Mouse (Mus musculus) naive thymus-derived CD4-positive, alpha-beta T cell, adult 2 months (primary cell): ENCODE measurements around the gene Uqcc2.

Experiments
- DNase-seq: peaks from one replicate; pipeline ENCODE4 v3.0.0-alpha.2; 2011; ENCODE audit warnings: low read depth

Uqcc2 gene

DNA sequence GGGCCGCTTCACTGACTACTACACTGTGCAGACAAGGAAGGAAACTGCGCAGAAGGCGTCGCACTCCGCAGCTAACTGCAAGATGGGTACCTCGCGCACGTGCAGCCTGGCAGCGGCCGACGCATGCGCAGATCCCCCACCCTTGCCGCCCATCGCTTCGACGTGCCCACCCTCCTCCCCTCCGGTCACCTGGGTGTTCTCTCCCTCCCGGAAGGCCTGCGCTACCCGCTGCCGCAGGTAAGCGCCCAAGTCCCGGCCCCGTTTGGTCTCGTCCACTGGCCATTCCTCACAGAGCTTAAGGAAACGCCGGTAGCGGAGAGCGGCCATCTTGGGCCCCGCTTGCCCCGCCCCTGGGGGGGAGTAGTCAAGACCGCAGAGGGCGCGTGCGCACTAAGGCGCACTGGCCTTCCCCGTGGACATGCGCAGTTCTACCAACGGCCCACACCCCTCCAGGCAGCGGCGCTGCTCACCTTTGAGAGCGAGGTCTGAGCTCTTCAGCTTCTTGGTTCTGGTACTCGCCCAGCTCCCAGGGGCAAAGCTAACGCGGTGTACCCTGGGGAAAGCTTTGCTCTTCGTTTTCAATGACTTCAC, at the start of gene Uqcc2:
Gene Uqcc2, minus strand, starts transcription at position 366 of the 591 bp plus-strand sequence.
- peak; percentile 100 for DNase-seq

DNA sequence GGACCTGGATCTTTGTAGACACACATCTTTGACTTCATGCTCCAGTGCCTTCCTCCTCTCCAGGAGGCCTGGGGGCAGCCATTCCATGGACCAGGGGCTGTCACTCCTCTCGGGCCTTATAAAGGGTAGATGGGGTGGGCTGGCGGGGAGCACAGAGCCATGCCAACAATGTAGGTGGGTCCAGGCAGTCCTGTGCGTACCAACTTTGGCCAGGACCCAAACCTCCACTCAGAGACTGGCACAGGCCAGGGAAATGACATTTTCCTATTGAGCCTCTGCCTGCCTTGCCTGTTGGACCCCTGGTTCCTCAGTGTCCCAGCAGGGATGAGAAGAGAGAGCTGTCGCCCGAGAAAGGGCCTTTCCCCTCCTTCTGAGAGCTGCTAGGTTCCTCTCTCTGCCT, 48.7 kb upstream of the Uqcc2 start:
- no peak for DNase-seq

DNA sequence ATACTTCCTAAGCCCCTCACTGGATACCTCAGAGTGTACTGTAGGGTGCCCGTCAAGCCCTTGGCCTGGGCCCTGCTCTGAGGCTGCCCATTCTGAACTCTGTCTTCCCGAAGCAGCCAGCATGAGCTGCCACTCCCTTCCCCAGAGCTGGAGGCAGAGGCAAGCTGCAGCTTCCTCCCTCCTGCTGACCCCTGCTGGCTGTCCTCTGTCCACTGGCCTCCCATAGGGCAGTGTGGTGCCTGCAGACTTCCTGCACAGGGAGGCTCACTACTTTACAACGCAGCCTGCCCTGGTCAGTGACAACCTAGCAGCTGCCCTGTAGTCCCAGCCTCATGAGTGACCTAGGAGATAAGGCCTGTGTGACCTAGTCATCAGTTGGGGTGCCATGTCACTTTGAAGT, 48.0 kb upstream of the Uqcc2 start:
- no peak for DNase-seq

DNA sequence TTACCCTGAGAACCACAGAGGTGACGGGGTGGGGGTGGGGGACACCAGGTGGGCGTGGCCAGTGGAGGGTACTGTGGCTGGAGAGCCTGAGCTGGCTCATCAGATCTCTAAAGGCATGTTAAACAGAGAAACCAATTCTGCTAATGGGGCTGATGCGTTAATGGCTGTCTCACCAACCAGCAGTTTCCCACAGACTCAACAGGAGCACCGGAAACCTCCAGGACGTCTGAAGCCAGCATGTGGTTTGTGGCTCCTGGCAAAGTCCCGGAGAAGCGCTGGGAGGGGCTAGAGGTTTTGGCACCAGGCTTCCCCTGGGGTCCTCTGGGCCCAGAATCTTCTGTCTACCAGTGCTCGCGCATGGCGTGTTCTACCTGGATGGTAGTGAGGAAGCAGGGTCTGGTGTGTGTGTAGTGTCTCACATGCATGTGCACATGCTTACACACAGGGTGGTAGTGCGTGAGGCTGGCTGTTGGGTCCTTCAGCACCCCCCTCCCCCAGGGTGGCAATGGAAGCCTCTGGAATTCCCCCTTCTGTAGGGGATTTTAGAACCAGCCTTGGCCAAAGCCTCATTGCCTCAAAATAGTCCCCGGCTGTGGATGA, 46.1 kb upstream of the Uqcc2 start:
- no peak for DNase-seq

DNA sequence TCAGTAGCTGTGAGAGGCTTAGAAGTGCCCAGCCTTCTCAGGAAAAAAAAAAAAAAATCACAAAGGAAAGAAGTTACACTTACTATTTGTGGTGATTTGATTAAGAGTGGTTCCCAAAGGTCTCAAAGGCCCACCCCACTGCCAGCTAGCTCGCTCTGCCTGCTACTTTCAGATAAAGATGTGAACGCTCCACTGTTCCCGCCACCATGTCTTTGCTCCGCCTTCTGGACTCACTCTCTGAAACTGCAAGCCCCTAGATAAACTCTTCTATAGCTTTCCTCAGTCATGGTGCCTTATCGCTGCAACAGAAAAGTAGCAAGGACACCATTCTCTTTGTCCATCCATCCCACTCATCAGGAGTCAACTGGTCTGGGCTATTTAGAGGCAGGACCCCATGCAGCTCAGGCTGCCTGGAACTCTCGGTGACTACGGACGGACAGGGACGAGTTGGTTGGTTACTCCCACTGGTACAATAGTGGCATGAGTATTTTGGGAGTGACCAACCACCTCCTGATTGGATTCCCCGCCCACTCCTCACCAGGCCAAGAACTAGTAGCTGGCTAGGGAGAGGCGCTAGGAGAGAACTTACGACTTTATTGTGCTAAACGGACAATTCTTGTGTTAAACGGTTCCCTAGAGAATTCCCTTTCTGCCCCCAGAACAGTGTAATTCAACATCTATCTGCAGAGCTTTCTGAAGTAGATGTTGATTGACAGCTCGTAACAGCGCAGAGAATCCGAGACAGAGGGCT, 44.9 kb upstream of the Uqcc2 start:
- no peak for DNase-seq

DNA sequence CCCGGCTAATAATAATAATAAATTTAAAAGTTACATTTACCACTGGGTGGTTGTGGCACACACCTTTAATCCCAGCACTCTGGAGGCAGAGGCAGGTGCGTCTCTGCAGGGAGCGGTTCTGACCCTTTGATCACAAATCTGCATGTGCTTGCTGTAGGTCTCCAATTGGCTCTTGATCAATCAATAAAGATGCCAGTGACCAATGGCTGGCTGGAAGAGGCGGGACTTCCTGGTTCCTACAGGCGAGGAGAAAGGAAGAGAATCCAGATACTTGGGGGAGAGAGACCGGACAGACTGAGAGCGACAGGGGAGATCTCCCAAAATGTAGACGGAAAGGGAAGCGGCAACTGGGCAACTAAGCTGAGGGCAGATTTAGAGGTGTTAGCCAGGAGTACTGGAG, 44.3 kb upstream of the Uqcc2 start:
- DNase-seq: no peak

DNA sequence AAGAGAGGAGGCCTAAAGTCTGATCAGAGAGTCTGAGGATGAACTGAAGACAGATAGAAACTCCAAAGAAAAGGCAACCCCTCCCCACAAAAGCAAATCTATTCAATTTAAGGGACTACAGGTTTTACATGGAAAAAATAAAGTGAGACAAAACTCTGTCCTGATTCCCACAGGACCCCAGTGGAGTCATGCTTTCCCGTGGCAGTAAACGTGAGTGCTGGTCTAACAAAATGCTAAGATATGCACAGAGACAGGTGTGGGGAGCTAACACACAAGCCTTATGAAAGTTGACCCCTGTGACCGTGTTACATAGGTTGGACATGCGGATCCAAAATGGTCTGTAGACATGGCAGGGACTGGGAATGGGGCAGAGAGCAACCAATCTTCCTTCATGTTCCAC, 43.0 kb upstream of the Uqcc2 start:
- no peak for DNase-seq

DNA sequence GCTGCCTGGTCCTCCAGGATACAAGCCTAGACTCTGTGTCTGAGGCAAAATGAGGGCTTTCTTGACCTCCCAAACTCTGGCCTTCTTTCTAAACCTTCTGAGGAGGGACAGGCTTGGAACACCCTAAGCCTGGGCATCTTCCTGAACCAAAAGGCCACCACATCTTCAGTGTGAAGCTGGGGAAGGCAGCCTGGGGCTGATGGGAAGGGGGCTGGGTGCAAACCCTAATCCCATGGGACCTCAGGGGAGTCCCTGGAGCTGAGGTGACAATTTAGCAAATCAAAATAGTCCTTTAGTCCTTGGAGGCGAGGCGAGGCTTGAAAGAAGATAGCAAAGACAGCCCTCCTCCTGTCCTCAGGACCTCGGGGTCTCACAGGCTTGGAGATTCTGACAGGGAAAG, 42.6 kb upstream of the Uqcc2 start:
- no peak for DNase-seq

DNA sequence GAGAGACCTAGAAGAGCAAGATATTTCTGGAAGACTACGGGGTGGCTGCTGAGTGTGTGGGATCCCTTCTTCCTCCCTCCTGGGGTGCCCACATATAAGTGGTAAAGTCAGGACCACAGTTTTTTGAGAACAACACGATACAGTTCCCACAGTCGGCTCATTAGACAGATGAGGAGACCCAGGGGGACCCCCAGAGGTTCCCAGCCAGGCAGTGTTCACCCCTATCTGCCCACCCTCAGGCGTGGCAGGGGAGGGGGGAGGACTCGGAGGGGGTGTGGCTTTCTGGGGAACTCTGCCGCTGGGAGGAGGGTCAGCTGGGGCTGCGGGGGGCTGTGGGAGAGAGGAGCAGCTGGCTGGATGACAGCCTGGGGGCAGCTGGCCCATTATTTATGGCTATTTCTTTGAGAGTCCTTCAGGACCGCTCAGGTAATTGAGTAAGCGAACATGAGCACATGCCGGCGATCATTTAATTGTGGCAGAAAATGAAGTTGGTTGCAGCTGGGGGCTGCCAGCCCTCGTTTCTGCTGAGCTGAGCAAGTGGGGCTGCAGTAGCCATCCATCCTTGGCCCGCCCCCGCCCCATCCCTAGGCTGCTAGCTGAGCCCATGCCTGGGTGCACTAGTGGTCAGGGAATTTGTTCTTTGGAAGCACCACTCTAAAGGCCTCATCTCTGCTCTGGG, 41.6 kb upstream of the Uqcc2 start:
- no peak for DNase-seq

DNA sequence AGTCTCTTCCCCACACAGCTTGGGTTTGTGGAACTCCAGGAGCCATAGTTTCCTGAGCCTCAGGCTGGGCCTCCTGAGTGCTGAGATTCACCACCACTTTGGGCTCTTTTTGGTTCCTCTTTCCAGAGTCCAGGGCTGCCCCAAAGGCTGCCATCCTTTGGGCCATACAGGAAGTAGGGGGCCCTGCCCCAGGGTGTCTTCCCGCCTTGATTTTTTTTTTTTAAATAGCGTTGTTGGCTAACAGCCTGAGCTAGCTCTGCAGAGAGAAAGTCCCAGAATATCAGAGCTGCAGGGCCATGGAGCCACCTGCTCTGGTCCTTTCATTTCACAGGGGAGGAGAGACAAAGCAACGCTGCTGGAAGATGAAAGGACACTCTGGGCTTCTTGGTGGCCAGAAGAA, 40.0 kb upstream of the Uqcc2 start:
- no peak for DNase-seq

DNA sequence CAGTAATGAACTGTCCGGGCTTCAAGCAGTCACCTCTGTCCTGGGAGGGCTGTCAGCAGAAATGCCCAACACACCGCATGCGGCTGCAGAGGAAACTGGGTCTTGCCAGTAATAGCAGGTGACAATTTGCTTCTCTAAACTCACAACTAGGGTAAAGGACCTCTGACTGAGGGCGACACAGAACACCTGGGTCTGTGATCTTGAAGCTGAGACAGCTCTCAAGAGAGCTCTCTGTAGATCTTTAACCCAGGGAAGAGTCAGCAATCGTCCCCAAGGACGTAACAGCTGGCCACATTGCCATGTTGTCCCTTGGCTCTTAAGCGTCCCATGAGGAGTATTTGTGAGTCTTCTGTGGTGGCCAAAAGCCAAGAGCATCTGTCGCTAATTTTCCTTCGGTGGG, 38.7 kb upstream of the Uqcc2 start:
- no peak for DNase-seq

DNA sequence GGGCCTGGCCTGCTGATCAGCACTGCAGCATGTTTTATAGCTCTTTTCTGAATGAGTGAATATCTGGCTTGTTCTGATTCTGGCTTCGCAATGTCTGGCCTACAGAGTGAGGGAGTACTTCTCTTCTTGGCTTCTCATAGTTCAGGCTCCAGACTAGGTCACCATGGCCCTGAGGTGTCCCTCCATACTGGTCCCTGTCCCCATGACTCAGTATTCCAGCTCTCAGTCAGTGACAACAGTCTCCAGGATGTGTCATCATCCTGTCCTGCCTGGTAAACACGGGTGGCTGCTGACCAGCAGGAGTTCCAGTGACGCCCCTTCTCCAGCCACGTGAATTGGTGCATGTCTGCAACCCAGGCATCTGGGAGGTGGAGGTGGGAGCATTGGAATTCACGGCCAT, 37.4 kb upstream of the Uqcc2 start:
- DNase-seq: no peak

DNA sequence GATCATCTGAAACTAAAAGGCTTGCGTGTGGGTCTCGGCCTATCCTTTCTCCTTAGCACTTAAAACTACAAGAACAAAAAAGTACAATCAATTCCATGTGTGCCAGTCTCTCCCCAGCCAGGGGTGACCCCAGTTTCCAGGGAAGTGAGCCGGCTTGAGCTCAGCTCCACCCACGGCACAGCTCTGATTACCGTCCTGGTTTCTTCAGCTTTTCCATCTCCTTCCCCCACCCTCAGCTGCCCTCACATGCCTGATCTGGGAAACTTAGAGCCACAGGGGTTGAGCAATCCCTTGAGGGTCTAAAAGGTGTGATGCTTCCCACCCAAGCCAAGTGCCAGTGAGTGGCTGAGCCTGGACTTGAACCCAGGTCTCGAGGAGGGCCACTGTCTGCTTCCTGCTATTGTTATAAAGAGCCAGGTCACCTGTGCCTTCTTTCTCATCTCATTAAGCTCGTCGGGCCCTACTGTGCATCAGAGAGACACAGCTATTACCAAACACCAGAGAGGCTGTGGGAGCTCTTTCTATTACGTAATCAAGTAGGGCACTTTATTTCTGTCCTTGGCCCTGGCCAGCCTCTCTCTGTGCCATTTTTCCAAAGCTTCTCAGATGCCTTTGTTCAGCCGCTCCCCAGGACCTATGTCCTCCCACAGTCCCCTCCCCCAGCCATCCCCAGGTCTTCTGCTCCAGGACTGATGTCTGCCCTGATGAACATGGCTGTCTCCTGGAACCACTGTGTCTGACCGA, 36.4 kb upstream of the Uqcc2 start:
- no peak for DNase-seq

DNA sequence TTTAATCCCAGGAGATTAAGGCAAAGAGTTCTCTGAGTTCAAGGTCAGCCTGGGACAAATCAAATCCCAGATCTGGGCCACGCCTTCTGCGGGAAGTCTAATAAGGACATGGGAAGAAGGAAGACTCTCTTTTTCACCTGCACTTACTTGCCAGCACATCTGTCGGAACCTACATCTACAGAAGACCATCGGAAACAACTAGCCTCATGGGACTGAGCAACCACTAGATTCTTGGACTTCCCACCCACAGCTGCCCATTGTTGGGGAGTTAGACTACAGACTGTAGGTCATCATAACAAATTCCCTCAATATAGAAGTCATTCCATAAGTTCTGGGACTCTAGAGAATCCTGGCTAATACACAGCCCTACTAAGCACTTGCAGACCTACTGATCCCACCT, 34.9 kb upstream of the Uqcc2 start:
- DNase-seq: no peak

DNA sequence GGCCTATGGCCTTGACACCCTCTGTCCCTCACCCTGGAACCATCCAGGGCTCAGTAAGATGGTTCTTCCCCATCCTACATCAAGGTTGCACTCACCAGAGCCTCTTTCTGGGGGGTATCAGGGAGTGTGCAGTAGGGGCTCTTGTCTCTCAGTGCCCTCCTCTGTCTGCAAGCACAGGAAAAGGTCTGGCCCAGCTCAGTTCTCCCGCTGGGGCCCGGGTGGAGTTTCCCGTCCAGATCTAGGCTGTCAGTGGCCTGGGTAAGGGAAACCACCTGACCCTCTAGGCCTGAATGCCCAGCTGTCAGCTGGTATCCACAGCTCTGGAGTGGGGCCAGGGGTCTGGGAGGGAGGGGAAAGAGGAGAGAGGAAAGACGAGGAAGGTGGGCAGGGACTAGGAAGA, 33.8 kb upstream of the Uqcc2 start, which contains the start of gene Ip6k3:
Gene Ip6k3, minus strand, starts transcription at position 251 of the 400 bp plus-strand sequence.
- no peak for DNase-seq

DNA sequence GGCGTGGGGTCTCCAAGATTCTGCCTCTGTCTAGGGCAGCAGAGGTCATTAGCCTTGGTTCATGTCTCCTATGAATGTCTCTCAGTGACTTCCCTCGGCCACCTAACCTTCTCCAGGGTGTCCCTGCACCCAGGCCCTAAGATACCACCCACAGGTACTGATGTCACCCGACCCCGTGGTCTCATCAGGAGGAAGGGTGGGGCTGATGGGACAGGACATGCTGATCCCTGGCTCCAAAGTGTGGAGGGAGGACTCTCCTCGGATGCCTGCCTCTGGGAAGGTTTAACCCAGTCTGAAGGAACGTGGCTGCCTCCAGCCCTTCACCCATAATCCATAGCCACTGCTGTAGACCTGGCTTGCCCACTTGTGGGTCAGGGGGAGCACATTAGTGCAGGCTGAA, 33.2 kb upstream of the Uqcc2 start:
- no peak for DNase-seq

DNA sequence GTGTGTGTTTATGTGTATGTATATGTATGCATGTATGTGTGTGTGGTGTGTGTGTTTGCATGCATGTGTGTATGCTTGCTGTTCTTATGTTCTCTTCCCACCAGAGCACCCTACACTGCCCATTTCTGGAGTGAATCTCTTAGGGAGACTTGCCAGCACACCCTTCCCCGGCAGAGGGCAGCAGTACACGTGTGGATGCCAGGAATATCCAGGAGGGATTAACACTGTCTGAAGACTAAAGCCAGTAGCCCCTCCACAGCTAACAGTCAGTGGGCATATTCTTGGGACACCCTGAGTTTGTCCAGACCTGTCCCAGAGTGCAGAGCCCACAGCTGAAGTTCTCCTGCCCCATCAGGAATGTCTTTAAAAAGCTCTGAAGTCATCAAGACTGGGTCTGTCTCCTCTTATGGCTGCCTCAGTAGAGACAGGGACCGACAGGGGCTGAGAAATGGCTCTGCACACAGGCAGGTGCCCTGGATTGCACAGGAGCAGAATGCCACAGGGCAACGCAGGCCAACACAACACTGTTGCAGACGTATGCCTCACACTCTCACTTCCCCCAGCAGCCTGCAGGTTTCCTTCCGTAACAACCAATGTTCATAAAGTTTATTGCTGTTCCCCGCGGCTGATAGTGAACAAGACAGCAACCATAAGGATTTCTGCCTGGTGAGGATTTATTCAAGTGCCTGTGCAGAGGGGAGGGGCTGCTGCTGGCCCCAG, 31.5 kb upstream of the Uqcc2 start:
- DNase-seq: no peak

DNA sequence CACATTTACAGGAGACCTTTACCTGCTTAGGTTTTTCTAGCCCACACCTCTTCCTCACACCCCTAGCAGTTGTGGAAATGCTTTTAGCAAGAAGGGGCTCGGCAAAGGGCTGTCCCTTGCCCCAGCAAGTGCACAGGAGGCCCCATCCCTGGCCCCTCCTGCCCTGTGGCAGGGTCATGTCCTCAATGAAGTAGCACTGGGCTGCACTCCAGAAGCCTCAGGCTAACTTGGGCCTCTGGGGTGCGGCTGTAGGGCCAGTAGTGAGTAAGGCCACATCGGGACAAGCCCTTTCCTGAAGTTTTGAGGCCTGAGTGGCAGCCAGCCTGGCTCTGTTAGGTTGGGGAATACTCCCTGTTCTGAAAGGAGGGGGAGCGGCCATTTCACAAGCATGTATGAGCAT, 27.2 kb upstream of the Uqcc2 start:
- DNase-seq: no peak

DNA sequence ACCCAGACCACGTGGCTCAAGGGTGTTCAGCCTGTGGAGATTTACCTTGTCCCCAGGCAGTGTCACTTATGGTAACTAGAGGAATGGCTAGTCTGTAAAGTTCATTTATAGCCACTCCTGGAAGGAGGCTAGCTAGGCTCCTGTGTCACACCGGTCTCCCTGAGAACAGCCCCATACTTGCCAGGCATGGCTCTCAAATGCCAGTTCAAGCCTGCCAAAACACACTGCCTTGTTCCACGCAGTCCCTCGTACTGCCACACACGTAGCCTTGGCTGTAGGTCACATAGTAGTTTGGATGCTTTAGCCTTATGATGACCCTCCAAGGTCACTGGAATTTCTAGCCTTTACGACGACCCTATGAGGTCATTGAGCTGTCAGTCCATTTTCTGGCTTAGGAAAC, 25.5 kb upstream of the Uqcc2 start:
- no peak for DNase-seq

DNA sequence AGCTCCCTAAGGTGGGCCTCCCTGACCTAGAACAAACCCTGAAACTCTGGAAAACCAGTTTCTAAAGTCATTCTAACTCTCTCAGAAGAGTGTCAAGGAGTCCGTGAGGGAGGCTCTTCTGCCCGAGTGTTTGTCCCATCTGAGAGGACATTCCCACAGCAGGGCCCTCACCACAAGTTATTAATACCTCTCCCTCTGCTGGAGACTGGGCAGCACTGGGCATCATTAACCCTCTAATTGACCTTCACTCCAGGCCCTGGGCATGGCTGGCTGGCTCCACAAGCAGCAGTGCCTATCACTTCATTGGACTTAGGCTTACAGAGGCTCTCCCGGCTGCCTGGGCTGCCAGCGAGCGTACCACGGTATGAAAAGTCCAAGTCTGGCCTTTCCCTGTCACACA, 24.7 kb upstream of the Uqcc2 start:
- no peak for DNase-seq

DNA sequence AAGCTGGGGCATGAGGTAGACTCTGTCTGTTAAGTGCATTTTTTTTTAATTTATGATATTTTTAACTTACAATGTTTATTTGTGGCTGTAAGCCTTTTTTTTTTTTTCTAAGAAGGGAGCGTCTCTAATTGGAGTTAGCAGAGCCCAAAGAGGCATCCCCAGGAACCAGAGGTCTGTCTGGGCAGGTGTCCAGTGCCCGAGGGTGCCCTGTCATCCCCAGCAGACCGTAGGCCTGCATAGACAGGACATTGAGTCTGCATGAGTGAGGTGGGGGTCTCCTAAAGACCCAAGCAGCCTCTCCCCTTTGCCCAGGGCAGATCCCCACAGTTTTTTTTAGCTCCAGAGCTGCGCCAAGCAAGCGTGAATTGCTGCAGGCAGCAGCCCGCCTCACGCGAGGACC, 22.0 kb upstream of the Uqcc2 start:
- DNase-seq: no peak

DNA sequence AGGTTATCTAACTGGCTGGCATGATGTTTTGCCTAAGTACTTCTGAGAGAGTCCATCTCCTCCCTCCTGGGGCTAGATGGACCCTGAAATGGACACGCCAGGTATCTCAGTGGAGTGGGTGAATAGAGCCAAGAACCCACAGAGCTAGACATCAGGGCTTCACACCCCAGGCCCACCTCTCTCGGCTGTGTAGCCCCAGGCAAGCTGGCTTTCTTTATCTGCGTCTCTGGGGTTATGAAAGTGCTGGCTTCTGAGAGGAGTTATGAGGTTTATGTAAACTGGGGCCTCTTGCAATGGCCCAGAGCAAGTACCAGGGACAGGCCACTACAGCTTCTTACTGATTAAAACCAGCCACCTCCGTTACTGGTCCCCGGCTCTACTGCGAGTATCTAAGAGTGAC, 21.2 kb upstream of the Uqcc2 start:
- DNase-seq: no peak
